Mouse (Mus musculus) hindbrain, embryonic 15.5 days (tissue): Measurements from ENCODE around the gene Lmx1a. TPM values are rescaled to one million over a fixed set of nuclear protein-coding genes. Genes with fewer than 3 reads are reported as not detected.
A peak's percentile ranks its signal among the peaks of the same experiment; 100 is the strongest.

Experiments
- ATAC-seq: fragments of 200-750 bp; cut with Nextera tagmentation; 2 replicates; pipeline ENCODE4 v1.8.0; 2017; ENCODE audit warnings: low read depth, moderate number of reproducible peaks, moderate TSS enrichment; ENCODE audit not compliant: low FRiP score
- H3K27ac ChIP-seq: fragments of 300-500 bp; sonication (generic); replicated peaks from 2 replicates; pipeline ENCODE4 v1.5.1; 2015; ENCODE audit warnings: mild to moderate bottlenecking, inconsistent platforms
- H3K27me3 ChIP-seq: fragments of 300-500 bp; sonication (generic); 2 replicates; pipeline ENCODE4 v1.6.1; 2015; ENCODE audit warnings: control low read depth, inconsistent platforms
- H3K36me3 ChIP-seq: fragments of 300-500 bp; sonication (generic); 2 replicates; pipeline ENCODE4 v1.6.1; 2015; ENCODE audit warnings: control low read depth, inconsistent platforms
- H3K4me1 ChIP-seq: fragments of 300-500 bp; sonication (generic); replicated peaks from 2 replicates; pipeline ENCODE4 v1.6.1; 2015; ENCODE audit warnings: control low read depth, inconsistent platforms
- H3K4me2 ChIP-seq: fragments of 300-500 bp; sonication (generic); 2 replicates; pipeline ENCODE4 v1.6.1; 2015; ENCODE audit warnings: moderate library complexity, mild to moderate bottlenecking, inconsistent platforms
- H3K4me3 ChIP-seq: fragments of 300-500 bp; sonication (generic); 2 replicates; pipeline ENCODE4 v1.5.1; 2015; ENCODE audit warnings: mild to moderate bottlenecking, inconsistent platforms
- H3K9ac ChIP-seq: fragments of 300-500 bp; sonication (generic); 2 replicates; pipeline ENCODE4 v1.6.1; 2015; ENCODE audit warnings: inconsistent platforms
- H3K9me3 ChIP-seq: fragments of 300-500 bp; sonication (generic); 2 replicates; pipeline ENCODE4 v1.6.1; 2016; ENCODE audit warnings: control low read depth, inconsistent platforms
- WGBS: fragments of 180-500 bp; shearing (Covaris S2); methylation state at CpG from one replicate; pipeline ENCODE4 v1.1.7; 2015; 5-methylcytosine and 5-hydroxymethylcytosine counted together
- polyA plus RNA-seq: library from polyadenylated mRNA; unstranded; fragments of >200 nt; fragmentation: Nextera tagmentation; extraction: Ambion mirVana; gene quantifications from 2 replicates; pipeline ENCODE4 v1.2.1, GENCODE M21; 2015

Gene Lmx1a
- polyA plus RNA-seq, 1 experiment from 2014 or later, result 11.5 TPM

DNA sequence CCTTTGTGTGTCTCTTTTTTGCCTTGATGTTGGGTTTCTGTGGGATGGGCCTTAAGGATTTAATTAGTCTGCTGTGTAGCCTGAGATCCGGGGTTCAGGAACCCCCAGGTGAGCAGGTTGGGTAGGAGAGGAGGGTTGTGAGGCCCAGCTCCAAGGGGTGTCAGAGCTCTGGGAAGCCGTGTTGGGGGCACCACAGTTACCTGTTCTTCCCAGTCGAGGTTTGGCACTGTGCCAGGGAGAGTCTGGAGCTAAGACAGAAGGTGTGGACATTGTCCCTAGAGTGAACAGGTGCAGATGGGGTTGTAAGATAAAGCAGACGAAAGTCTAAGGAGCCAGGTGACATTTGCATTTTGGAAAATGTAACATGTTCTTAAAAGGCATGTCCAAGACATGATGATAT lies 112.9 kb downstream of the Lmx1a start:
- Histone ChIP-seq H3K4me1 (peaks cover 23% of the 10 kb centered on the region), H3K27me3 (0 out of 2 replicates have a peak, but pooled peaks cover 4% of the 10 kb centered on the region)

DNA sequence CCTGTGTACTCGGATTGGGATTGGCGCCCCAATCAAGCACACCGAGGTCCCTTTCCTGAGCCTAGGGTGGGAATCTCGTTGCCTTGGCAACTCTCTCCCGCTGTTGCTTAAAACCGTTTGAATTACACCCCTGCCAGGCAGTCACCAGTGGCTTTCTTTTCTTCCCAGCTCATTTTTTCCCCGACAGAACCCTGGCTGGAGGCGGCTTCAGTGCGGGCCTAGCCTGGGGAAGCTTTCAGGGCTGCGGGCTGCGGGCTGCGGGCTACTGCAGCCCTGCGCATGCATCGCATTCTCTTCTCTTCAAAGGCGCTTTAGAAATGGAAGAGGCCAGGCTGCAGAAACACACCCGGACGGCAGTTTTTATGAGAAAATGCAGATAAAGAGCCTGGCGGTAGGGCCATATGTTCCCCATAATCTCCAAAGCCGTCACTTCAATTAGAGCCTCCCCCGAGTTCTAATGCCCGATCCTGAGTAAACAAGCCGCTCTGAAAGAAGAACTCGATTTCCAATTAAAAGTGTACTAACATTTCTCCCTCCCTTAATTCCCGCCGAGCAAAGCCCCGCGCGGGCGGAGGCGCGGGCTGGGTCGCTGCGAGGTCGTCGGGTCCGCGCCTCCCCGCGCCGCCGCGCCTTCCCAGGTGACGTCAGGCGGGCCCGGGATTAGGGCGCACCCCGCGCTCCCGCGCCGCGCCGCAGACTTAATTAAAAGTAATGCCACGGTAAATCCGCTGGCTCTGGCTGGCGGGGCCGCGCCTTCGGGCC lies 113.7 kb downstream of the Lmx1a start:
- Histone ChIP-seq H3K4me1 (peaks cover 23% of the 10 kb centered on the region), H3K4me2 (peak overlapping the region; percentile 95), H3K27ac (peak overlapping the region; percentile 86), H3K9me3 (no peaks in the 10 kb centered on the region), H3K27me3 (0 out of 2 replicates have a peak, but pooled peaks cover 5% of the 10 kb centered on the region), H3K36me3 (no peaks in the 10 kb centered on the region), H3K4me3 (peak overlapping the region; percentile 53), H3K9ac (peak overlapping the region; percentile 58)
- WGBS, result under 1% methylated on average over 59 of the region's 59 CpGs
- ATAC-seq, result peak; percentile 82

More for the DNA sequence above, 112.9 kb downstream of the Lmx1a start:
- H3K4me3 ChIP-seq, result no peak overlapping the region
- no peaks in the 10 kb centered on the region for H3K9me3 ChIP-seq
- H3K9ac ChIP-seq, result no peak overlapping the region
- 36% methylated on average over 4 of the region's 4 CpGs for WGBS
- H3K27ac ChIP-seq, result peak overlapping the region; percentile 86
- peak; percentile 57; the same call in 1 of the 2 replicates for ATAC-seq
- H3K36me3 ChIP-seq, result no peaks in the 10 kb centered on the region
- peak overlapping the region; percentile 95 for H3K4me2 ChIP-seq

DNA sequence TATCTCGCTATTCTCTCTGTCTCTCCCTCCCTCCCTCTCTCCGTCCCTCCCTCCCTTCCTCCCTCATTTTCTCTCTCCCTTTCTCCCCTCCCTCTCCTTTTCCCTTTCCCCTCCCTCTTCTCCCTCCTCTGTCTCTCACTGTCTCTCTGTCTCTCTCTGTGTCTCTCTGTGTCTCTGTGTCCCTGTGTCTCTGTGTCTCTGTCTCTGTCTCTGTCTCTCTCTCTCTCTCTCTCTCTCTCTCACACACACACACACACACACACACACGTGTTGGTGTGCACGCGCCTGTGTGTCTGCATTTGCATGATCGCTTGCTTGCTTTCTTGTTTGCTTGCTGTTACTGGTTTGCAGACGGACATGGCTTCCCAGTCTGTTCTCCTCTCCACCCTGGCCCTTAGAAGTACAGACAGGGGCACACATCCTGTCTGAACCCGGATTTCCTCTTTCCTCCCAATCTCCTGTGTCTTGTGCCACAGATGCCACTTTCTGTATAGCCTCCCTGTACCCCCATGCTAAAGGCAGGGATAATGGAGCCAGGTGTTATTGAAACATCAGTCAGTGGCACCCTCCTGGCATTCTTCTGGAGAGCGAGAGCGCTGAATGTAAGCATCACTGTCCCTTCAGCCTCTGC lies 114.4 kb downstream of the Lmx1a start:
- 7% methylated on average over 10 of the region's 10 CpGs for WGBS
- no peak for ATAC-seq

DNA sequence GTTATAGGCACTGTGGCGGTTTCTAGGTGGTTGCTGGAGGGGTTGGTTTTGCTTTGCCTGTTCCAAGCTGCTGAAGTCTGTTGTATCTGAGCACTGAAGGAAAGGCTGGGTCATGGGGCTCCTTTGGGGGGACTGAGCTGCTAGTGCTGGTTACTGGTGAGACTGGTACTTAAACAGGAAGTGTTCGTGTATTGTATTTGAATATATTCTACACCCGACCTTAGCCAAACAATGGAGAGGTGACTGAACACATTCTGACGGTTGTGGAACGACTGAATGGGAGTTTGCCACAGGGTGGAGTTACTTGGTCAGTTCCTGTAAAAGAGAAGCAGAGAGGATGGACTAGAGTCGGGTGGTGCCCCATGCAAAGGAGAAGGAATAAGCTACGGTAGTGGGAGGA lies 115.8 kb downstream of the Lmx1a start:
- no peak overlapping the region for H3K4me3 ChIP-seq
- H3K36me3 ChIP-seq, result no peaks in the 10 kb centered on the region
- WGBS, result 67% methylated on average over 7 of the region's 7 CpGs
- peaks cover 23% of the 10 kb centered on the region for H3K4me1 ChIP-seq
- H3K27me3 ChIP-seq, result 0 out of 2 replicates have a peak, but pooled peaks cover 4% of the 10 kb centered on the region
- no peaks in the 10 kb centered on the region for H3K9me3 ChIP-seq
- no peak overlapping the region for H3K9ac ChIP-seq
- H3K27ac ChIP-seq, result no peak overlapping the region
- no peak for ATAC-seq
- no peak overlapping the region for H3K4me2 ChIP-seq

More for the DNA sequence above, 114.4 kb downstream of the Lmx1a start:
- Histone ChIP-seq H3K27ac (peak overlapping the region; percentile 86), H3K4me2 (peak overlapping the region; percentile 95), H3K9me3 (no peaks in the 10 kb centered on the region), H3K36me3 (no peaks in the 10 kb centered on the region), H3K9ac (peak overlapping the region; percentile 58), H3K4me1 (peaks cover 23% of the 10 kb centered on the region), H3K4me3 (peak overlapping the region; percentile 53), H3K27me3 (0 out of 2 replicates have a peak, but pooled peaks cover 5% of the 10 kb centered on the region)

DNA sequence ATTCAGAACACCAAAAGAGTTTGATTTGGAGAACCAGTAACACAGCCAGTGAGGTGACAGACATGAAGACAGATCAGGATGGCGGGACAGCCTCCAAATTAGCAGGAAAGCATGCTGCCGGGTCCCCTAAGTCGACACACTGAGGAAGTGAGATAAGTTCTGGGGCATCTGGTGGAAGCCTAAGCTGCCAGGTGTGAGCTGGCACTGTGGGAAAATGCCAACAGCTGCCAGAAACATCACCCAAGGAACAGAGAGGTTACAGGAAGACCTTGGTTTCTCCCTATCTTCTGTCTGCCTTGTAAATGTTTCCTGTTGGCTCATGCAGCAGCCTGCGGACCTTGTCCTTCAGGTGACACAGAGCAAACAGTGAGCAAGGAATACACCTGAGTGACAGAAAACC lies 122.1 kb downstream of the Lmx1a start:
- no peak for ATAC-seq
- 81% methylated on average over 4 of the region's 4 CpGs for WGBS

GRCm38 (mm10) chr1:167815166-167815565 lies 126.1 kb downstream of the Lmx1a start:
- no peak overlapping the region for H3K4me2 ChIP-seq
- no peak for ATAC-seq
- no peak overlapping the region for H3K4me3 ChIP-seq
- no peak overlapping the region for H3K9ac ChIP-seq
- H3K27me3 ChIP-seq, result no peaks in the 10 kb centered on the region
- no peak overlapping the region for H3K27ac ChIP-seq
- H3K4me1 ChIP-seq, result peaks cover 6% of the 10 kb centered on the region; the same call in 1 of the 2 replicates
- 81% methylated on average over 4 of the region's 4 CpGs for WGBS
- no peaks in the 10 kb centered on the region for H3K36me3 ChIP-seq
- H3K9me3 ChIP-seq, result no peaks in the 10 kb centered on the region

More for the DNA sequence above, 122.1 kb downstream of the Lmx1a start:
- Histone ChIP-seq H3K9ac (no peak overlapping the region), H3K4me1 (no peaks in the 10 kb centered on the region), H3K27me3 (0 out of 2 replicates have a peak, but pooled peaks cover 2% of the 10 kb centered on the region), H3K4me3 (no peak overlapping the region), H3K36me3 (no peaks in the 10 kb centered on the region), H3K4me2 (no peak overlapping the region), H3K27ac (no peak overlapping the region), H3K9me3 (no peaks in the 10 kb centered on the region)

GRCm38 (mm10) chr1:167817028-167817427 lies 128.0 kb downstream of the Lmx1a start:
- Histone ChIP-seq H3K27me3 (no peaks in the 10 kb centered on the region), H3K4me3 (no peak overlapping the region), H3K36me3 (no peaks in the 10 kb centered on the region), H3K4me1 (peaks cover 6% of the 10 kb centered on the region; the same call in 1 of the 2 replicates), H3K9ac (no peak overlapping the region), H3K27ac (no peak overlapping the region), H3K9me3 (no peaks in the 10 kb centered on the region), H3K4me2 (no peak overlapping the region)
- peak; percentile 65; the same call in 1 of the 2 replicates for ATAC-seq
- WGBS, result 37% methylated on average over 6 of the region's 6 CpGs

DNA sequence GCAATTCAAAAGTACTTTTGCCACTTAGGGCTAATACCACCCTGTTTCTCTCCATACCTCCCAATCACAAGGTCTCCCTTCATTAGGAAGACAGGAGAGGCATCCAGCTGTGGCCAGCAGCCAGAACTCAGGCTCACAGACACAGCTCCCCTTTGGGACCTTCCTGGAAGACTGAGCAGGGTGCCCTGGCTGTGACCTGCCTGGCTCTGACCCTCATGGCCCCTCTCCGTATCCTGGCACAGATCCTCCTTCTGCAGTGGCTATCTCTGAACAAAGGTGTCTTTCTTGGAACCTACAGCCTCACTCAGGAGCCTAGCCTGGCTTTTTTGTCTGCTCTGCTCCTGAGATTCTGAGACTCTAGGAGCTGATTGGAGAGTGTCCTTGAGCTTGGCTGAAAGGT lies 128.6 kb downstream of the Lmx1a start:
- Histone ChIP-seq H3K36me3 (no peaks in the 10 kb centered on the region), H3K27ac (no peak overlapping the region), H3K9ac (no peak overlapping the region), H3K4me3 (no peak overlapping the region), H3K27me3 (no peaks in the 10 kb centered on the region), H3K9me3 (no peaks in the 10 kb centered on the region), H3K4me2 (no peak overlapping the region), H3K4me1 (peaks cover 6% of the 10 kb centered on the region; the same call in 1 of the 2 replicates)
- ATAC-seq, result no peak
- WGBS, result 3% methylated on average over 1 of the region's 1 CpGs

DNA sequence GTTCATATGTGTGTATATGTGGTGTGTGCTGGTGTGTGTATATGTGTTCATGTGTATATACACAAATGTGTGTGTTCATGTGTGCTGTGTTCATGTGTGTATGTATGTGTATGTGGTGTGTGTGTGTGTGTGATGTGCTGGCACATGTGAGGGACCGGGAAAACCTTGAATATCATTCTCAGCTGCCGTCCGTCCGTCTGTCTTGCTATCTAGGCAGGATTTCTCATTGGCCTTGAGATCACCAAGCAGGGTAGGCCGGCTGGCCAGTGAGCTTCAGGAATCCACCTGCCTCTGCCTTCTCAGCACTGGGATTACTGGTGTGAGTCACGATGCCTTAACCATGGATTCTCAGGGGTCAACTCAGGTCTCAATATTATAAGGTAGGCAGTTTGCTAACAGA lies 131.0 kb downstream of the Lmx1a start:
- H3K4me1 ChIP-seq, result peaks cover 6% of the 10 kb centered on the region; the same call in 1 of the 2 replicates
- H3K27ac ChIP-seq, result no peak overlapping the region
- H3K4me2 ChIP-seq, result no peak overlapping the region
- H3K36me3 ChIP-seq, result no peaks in the 10 kb centered on the region
- H3K9ac ChIP-seq, result no peak overlapping the region
- no peaks in the 10 kb centered on the region for H3K27me3 ChIP-seq
- 95% methylated on average over 6 of the region's 6 CpGs for WGBS
- ATAC-seq, result no peak
- H3K9me3 ChIP-seq, result no peaks in the 10 kb centered on the region
- no peak overlapping the region for H3K4me3 ChIP-seq

GRCm38 (mm10) chr1:167821125-167821524 lies 132.1 kb downstream of the Lmx1a start:
- no peaks in the 10 kb centered on the region for H3K36me3 ChIP-seq
- peaks cover 6% of the 10 kb centered on the region; the same call in 1 of the 2 replicates for H3K4me1 ChIP-seq
- 56% methylated on average over 1 of the region's 1 CpGs for WGBS
- H3K27ac ChIP-seq, result no peak overlapping the region
- no peaks in the 10 kb centered on the region for H3K27me3 ChIP-seq
- H3K4me2 ChIP-seq, result no peak overlapping the region
- H3K4me3 ChIP-seq, result no peak overlapping the region
- H3K9me3 ChIP-seq, result no peaks in the 10 kb centered on the region
- H3K9ac ChIP-seq, result no peak overlapping the region
- no peak for ATAC-seq

- no peak overlapping the region for H3K27ac ChIP-seq
- no peak overlapping the region for H3K9ac ChIP-seq
- no peaks in the 10 kb centered on the region for H3K4me1 ChIP-seq
- H3K4me2 ChIP-seq, result no peak overlapping the region
- no peaks in the 10 kb centered on the region for H3K27me3 ChIP-seq
- 86% methylated on average over 7 of the region's 7 CpGs for WGBS
- no peaks in the 10 kb centered on the region for H3K9me3 ChIP-seq
- no peak for ATAC-seq
- H3K36me3 ChIP-seq, result no peaks in the 10 kb centered on the region
- no peak overlapping the region for H3K4me3 ChIP-seq
Observed at GRCm38 (mm10) chr1:167830291-167830690, 141.3 kb downstream of the Lmx1a start.

GRCm38 (mm10) chr1:167831601-167832000 lies 142.6 kb downstream of the Lmx1a start:
- Histone ChIP-seq H3K9me3 (no peaks in the 10 kb centered on the region), H3K36me3 (no peaks in the 10 kb centered on the region), H3K27me3 (no peaks in the 10 kb centered on the region), H3K4me2 (no peak overlapping the region), H3K4me1 (no peaks in the 10 kb centered on the region), H3K9ac (no peak overlapping the region), H3K27ac (no peak overlapping the region), H3K4me3 (no peak overlapping the region)
- ATAC-seq, result no peak
- WGBS, result 95% methylated on average over 3 of the region's 3 CpGs
